Mouse (Mus musculus): Measurements from ENCODE around the gene Acot11.

Acot11 gene

GRCm38 (mm10) chr4:106804910-106805274 lies at the start of gene Acot11:
Gene Acot11 (minus strand): TSS chr4:106804998.
- DNase-seq (ENCODE audit: low spot score in 2 of 2) = peak; percentile 53 to 76

DNA sequence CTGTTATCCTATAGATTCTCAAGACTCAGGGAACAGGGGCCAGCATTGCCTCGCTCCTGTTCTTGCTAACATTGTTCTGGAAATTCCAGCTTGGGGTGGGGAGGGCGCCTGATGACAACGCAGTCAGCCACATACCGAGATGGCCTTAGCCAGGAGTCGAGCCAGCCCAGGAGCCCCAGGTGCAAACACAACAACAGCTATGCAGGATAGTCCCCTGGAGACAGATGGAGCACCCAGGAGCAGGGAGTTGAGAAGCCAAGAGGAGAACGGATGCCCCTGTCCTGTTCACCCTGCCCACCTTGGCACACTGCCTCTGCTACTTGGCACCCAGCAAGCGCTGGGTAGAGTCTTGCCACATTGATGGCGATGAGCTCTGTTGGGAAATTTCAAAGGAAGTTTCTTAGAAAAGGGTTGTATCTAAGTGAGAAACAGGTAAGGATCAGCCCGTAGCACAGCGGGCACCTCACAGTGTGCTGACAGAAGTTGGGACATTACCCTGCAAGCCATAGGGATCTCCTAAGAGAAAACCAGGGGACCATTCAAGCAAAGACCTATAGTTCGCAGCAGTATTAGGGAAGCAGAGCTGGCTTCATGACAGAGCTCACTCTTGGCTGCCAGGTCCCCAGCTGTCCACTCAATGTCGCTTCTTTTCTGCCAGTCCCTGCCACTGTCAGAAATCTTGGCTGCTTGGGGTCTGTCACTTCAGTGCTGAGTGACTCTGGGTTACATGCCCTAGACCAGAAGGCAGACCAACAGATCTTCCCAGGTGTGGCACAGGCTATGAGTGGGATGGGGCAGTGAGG lies 43.7 kb upstream of the Acot11 start:
- no peak for DNase-seq (ENCODE audit: low spot score in 2 of 2)

DNA sequence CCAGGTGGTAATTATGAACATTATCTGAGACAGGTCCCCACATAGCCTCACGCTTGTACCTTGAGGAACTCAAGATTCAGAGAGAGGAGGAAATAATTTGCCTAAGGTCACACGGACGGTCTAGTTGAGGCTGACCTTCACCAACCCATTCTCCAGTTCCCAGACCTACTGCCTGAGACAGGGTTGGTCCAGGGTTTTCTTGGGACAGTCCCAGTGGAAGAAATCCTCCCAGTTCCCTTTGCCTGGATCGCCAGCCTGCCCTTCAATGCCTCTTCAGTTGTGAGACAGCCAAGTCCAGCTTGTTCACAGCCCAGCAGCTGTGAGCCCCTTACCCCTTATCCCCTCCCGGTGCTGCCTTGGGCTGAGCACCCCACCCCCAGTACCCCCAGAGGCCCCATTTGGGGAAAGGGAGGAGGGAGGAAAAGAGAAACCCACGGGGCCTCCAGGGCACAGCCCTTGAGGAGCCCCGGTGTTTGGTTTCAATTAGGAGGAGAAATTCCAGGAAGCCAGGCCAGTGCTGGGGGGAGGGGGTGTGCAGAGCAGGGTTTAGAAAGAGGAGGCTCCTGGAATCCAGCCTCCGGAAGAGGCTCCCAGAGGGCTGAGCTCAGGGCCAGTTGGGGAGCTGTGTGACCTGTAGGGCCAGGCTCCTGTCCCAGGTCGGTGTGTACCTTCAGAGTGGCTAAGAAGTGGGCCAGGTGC lies 42.9 kb upstream of the Acot11 start:
- no peak for DNase-seq (ENCODE audit: low spot score in 2 of 2)

GRCm38 (mm10) chr4:106842561-106842960 lies 37.8 kb upstream of the Acot11 start:
- DNase-seq (ENCODE audit: low spot score in 2 of 2) = no peak

GRCm38 (mm10) chr4:106841856-106842255 lies 37.1 kb upstream of the Acot11 start:
- DNase-seq (ENCODE audit: low spot score in 2 of 2) = no peak

DNA sequence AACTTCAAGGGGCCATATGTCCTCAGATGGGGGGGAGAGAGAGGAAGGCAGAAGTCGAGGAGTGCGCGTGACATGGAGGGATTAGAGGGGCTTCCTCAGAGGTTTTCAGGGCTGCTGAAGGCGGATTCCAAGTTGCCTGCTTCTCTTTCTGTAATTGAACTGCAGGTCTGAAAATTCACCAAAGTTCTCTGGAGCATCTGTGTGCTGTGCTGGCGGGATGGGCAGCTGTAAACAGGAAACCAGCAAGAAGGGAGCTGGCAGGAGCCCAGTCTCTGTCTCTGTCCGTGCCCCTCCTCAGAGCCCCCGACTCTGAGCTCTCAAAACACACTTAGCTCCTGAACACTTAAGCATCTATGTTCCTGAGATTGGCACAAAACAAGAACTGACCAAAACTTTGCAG lies 36.5 kb upstream of the Acot11 start:
- no peak for DNase-seq (ENCODE audit: low spot score in 2 of 2)

DNA sequence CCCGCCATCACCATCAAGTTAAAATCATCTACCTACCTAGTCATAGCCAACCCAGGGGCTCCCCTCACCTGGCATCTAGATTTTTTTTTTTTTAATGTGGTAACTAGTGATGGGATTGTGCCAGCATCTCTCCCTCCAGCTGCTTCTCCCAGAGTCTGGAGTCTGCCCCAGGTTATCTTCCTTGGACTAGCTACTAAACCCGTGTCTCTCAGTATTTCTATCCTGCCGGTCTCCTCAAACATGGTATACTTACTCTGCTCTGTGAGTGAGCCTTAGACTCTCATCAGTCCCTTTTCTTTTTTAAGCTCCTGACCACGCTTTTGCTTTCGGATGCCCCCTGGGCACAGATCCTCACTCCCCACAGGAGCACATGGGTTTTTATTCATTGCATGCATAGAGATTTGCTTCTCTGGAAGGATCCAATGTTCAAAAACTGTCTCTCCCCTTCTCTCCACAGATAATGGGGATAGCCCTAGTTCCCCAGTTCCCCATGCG lies 35.9 kb upstream of the Acot11 start:
- DNase-seq (ENCODE audit: low spot score in 2 of 2) = no peak

GRCm38 (mm10) chr4:106839964-106840611 lies 35.3 kb upstream of the Acot11 start:
- peak; percentile 80 to 89 for DNase-seq (ENCODE audit: low spot score in 2 of 2)

DNA sequence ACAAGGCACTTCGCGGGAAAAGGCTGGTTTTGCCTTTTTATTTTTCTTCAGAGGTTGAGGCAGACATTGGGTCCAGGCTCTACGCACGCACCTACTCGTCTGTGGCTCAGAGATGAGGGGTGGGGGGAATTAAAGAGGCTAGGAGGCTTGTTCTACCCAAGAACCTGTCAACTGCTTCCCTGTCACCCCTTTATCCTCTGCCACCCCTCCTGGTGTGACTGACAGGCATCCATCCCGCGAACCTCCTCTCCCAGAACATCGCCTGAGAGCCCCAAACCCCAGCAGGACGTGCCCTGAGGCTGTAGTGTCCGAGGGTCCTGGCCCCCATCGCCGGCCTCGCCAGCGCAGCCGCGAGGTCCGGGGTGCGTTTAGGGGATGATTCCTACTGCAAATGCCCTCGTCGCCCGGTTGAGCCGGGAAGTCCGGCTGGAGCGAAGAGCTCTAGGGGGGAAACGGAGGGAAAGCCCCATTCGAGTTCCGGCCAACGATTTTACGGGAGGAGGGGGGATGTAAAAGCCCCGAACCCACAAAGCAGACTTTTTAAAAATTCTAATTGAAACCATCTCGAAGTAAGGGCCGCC lies 34.5 kb upstream of the Acot11 start:
- peak; percentile 58 to 71 for DNase-seq (ENCODE audit: low spot score in 2 of 2)

DNA sequence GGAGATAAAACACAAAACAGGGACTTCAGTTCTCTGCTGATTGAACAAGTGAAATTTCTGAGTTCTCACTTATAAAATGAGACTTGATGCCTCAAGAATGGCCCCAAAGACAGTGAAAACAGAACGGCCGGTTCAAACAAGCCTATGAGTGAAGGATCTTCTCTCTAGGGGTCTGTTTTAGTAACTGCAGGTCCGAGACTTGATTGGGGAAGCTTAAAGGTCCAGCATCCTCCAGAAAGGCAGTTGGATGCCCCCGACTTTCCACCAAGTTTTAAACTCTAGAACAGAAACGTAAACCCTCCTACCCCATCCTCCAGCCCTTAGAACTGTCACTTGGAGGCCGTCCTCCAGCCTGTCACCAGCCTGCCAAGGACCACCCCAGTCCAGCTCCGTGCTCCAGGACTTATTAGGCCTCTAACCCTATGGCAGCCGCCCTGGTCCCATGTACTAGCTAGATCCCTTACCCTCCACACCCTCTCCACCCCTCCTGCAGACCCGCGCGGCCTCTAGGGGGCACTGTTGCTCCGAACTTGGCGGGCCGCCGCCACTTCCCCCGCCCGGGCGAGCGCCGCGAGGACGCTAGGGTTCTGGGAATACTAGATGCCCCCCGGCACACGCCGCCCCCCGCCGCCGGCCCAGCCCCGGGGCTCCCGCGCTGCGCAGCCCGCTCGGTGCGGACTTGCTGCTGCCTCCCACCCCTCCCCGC lies 33.9 kb upstream of the Acot11 start:
- DNase-seq (ENCODE audit: low spot score in 2 of 2) = peak; percentile 98

- DNase-seq (ENCODE audit: low spot score in 2 of 2) = peak in 1 of 2 experiments; percentile 42
These were observed 33.2 kb upstream of the Acot11 start for GRCm38 (mm10) chr4:106837964-106838363.

DNA sequence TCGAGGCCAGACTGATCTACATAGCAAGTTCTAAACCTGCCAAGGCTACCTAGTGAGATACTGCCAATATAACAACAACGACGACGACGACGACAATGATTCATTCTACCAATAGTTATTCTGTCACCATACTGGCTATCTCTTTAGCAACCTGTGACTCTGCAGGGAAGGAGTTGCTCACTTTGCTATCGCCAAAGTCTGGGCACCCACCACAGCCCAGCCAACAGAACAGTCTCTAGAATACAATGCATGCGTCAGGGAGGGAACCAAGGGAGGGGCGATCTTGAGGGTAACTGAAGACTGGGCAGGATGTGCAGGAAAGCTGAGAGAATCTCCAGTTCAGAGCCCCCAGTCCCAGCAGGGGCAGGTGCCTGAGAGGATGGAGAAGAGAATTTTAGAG lies 32.6 kb upstream of the Acot11 start:
- DNase-seq (ENCODE audit: low spot score in 2 of 2) = no peak

- DNase-seq (ENCODE audit: low spot score in 2 of 2) = no peak
These were observed 25.8 kb upstream of the Acot11 start for GRCm38 (mm10) chr4:106830545-106831112.

DNA sequence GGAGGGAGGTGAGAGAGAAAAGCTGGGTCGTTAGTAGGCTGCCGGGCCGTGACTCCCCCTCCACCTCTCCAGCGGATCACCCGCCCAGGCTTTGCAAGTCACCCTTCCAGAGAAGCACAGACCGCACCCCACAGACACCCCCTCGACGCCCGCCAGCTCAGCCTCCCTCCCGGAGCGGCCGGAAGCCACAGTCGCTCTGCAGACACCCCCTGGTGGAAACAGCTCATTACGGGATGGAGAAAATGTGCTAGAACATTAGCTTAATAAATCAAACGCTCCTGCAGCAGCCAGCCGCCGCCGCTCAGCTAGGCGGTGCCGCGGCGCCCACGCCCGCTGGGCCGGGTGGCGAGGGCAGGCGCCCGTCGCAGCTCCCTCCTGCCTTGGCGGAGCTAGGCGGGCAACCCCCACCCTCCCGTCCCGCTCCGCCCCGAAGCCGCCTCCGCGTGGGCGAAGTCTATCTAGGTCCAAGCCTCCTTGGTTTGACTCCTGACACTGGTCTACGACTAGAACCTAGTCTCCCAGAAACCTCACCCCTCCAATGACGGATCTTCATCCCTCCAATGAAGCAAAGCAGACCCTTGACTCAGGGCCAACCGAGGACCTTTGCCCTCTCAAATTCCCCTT lies 23.1 kb upstream of the Acot11 start:
- peak; percentile 54 to 82 for DNase-seq (ENCODE audit: low spot score in 2 of 2)

- DNase-seq (ENCODE audit: low spot score in 2 of 2) = no peak
These were observed 20.4 kb upstream of the Acot11 start for GRCm38 (mm10) chr4:106825229-106825628.

DNA sequence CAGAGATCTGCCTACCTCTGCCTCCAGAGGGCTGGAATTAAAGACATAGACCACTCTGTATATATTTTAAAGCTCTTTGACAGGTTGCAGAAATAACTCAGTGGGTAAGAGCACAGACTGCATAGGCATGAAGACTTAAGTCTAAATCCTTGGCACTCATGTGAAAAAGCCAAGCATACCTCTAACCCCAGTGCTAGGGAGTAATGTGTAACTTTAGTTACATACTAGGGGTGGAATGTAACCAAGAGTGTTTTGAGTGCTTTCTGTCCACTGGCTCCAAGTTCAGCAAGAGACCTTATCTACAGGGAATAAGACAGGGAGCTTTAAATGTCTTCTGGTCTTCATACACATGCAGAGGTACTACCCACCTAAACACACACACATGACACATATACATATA lies 14.6 kb upstream of the Acot11 start:
- no peak for DNase-seq (ENCODE audit: low spot score in 2 of 2)

- DNase-seq (ENCODE audit: low spot score in 2 of 2) = no peak
These were observed 13.5 kb upstream of the Acot11 start for GRCm38 (mm10) chr4:106818332-106818731.

DNA sequence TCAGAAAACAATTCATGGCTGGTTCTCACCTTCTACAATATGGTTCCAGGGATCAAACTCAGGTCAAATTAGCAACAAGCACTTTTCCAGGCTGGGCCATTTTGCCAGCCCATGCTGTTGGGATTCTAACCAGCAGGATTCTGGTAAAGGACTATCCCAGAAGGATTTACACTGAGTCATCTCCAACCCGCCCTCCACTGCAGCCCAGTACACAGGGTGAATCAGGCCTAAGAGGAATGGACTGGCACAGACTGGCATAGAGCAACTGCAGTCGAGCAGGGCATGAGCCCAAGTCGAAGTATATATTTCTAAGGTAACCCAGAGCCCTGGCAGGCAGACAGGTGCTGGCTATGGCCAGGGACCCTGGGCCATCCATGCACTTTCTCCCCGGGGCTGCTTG lies 12.2 kb upstream of the Acot11 start:
- no peak for DNase-seq (ENCODE audit: low spot score in 2 of 2)

DNA sequence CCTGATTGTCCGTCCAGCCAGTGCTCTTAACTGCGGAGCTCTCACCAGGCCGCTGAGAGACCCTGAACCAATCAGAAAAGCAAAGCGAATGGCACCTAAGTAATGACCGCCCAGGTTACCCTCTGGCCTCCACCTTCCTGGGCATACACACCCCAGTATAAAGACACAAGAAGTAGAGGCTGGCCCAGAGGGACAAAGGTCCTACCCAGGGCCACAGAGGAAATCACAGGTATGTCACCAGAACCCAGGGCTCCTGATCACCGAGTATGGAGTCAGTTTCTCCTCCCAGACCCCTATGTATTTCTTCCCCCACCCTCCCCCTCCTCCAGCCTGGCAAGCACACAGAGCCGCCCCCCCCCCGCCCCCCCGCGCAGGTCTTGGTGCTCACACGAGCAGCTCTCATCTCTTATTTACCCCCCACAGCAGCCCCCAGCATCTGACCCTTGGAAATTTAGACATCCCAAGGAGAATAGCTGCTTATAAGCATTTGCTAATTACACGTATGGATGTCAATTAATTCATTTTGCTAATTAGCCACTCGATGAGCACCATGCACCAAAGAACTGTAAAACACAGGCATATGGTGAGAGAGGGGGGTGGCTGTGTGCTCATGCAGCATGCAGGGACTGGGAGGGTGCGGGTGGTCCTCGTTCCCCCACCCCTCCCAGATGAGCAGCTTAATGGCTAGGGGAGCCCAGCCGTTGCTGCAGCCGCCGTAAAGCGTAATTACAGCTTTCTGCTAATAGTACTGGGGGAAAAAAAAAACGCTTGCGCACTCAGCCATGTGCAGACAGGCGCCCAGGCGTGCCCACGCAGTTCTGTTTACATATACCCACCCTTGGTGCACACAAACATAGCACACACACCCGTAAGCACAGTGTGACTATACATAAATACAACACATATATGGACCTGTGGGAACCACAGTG lies 10.9 kb upstream of the Acot11 start:
- no peak for DNase-seq (ENCODE audit: low spot score in 2 of 2)

- DNase-seq (ENCODE audit: low spot score in 2 of 2) = no peak
These were observed 6.4 kb upstream of the Acot11 start for GRCm38 (mm10) chr4:106811162-106811561.
